Mouse (Mus musculus) kidney, postnatal 36 days (tissue): ENCODE measurements at regions not wholly inside any gene's neighbourhood (a gene's known extent, or its start where the extent isn't known, plus 50 kb on each side); places are given as distances from the start of the nearest gene placed in this dataset.

Experiments used
- DNase-seq, 2 experiments: peaks; one replicate each; pipeline ENCODE4 v3.0.0; 2021 to 2022; ENCODE audit warnings: mixed read lengths in 2 of 2

DNA sequence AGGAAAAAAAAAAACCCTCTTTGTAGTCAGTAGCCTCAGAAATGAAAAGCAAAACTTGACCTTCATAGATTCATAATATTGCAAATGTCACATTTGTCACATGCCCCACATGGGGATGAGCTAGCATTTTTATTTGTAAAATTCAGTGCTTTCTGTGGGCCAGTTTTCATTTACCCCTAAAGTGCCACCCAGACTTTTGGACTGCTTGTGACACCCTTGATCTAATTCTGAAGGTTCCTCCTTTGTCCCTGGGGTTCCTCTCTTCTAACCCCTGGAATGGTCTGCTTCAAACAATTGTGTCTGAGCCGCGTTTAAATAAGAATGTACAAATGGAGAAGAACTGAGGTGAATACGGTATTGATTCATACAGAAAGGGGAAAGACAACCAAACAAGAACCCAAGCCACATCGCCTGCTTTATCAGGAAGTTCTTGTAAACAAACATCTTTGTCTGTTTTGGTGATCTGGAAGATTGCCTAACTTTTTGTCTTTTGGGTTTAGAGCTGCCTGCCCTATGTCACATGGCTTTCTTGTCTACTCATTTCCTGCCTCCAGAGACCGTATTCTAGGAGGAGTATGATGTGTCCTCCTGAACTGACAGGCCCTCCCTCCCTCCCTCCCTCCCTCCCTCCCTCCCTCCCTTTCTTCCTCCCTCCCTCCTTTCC lies 203.1 kb upstream of the Gm9833 start:
- peak in 1 of 2 experiments; percentile 48 for DNase-seq

DNA sequence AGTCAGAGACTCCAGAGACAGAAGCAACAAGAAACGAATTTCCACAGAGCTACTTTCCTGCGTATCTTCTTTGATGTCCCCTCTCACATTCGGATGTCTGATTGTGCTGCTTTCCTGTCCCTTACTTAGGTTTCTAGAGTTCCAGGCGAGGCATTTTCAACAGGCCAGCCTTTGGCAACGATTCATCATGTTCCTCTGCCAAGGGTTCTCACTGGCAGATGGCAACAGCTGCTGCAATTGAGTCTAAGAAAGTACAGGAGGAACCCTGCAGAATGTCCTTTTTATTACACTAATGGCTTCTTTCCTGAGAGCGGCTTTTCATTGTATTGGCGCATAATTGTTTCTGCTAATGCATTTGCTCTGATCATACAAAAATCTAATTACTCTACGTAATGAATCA lies 202.3 kb upstream of the Gm9833 start:
- peak; percentile 42 for DNase-seq

DNA sequence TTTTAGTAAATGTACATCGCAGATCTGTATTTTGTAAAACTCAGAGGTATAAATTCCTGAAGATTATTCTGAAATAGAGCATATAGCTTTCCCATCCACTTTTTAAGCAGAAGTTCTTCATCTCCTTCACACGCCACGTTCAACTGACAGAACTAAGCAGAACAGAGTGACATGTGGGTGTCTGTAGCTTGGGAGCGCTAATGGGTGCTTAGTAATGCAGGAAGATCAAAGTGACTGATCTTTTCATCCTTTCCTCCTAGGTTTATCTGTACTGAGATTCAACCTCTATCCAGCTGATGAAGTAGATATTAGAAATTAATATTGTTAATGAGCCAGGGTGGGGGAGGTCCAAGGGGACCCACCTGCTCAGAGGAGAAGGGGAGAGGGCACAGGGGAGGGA lies 201.8 kb upstream of the Gm9833 start:
- DNase-seq, result no peak

DNA sequence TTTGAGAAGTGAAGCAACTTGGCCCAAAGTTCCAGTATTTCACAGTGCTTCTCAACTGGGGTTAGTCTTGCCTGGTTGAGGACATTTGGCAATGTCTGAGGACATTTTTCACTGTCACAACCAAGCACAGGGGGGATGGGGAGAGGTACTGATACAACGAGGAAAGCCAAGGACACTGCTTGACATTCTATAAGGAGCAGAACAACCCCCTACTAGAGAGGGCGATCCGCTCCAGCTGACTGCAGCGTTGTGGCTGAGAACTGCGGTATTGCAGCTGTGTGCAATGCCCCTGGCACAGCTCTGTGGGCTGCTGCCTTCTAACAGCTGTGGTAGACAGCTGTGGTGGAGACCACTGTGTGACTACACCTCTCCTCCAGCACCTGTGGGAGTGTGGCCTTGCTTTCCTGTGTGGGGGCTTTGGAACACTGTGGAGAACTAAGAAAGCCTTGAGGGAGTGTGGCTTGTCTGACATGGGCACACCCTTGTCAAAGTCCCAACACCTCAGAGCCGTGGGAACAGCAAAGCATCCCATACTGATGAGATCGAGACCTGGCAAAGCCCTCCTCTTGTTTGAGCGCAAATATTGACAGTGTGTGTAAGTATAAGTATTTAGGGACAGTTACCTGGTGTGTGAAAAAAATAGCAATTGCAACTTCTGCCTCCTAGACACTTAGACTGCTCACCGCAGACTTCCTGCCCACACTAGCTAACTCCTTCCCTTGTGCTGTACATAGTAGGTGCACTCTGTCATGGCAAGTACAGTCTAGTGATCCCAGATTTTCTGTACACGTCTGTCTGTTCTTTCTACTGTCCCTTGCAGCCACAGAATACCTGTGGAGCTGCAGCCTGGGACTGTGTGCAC lies 200.9 kb upstream of the Gm9833 start:
- no peak for DNase-seq

DNA sequence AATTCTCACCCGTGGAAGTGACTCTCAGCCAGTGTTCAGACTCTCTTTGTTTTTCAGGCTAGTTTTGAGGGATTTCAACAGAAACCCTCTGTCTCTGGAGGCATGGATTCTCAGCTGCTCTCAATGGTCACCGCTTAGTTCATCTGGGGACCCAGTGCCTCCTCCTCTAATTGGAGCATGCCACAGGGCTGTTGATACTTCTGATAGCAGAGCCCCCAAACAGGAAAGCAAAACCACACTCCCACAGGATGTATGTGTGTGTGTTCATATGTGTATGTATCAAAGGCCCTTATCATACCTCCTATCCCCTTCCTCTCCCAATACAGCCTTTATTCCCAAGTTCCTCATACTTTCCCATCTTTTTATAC lies 200.3 kb upstream of the Gm9833 start:
- no peak for DNase-seq

DNA sequence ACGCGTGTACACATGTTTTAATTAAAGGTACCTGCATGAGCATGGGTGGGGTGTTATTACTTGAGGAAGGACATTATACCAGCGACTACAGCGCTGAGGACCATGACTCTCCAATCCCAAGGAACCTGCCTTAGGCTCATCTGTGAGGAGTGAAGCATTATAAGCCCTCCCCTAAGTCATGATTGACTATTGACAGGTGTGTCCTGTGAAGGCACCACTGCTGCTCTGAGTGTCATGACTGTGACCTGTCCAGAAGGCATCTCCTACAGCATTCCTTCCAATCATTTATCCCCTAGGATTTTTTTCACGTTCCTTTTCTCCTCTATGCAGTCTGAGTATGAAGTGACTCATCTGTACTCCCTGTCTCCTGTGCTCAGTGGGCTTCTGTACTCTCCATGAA lies 199.9 kb upstream of the Gm9833 start:
- no peak for DNase-seq

DNA sequence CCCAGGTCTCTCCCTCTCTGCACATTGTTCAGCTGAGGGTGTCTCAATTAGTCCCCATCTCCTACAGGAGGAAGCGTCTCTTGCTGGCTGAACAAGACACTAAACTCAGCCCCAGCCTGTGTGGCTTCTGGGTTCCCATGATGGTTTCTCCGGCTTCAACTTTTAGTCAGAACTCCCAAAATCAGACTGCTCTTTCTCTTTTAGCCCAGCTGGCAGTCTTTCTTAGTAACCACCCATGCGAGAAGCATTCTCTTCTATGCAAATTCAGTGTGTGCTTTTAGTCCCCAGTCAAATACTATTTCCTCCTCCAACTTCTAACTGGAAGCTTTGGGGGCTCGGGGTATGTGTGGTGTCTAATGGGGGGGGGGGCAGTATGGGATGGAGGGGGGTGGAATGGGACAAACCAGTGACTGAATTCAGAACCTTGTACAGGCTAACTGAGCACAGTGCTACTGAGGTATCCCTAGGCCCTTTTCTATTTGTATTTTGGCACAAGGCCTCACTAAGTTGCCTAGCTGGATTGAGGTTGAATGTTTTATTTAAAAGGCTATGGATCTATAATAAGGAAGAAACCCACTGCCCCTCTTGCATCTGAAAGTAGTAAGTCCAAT lies 194.9 kb upstream of the Gm9833 start:
- no peak for DNase-seq

DNA sequence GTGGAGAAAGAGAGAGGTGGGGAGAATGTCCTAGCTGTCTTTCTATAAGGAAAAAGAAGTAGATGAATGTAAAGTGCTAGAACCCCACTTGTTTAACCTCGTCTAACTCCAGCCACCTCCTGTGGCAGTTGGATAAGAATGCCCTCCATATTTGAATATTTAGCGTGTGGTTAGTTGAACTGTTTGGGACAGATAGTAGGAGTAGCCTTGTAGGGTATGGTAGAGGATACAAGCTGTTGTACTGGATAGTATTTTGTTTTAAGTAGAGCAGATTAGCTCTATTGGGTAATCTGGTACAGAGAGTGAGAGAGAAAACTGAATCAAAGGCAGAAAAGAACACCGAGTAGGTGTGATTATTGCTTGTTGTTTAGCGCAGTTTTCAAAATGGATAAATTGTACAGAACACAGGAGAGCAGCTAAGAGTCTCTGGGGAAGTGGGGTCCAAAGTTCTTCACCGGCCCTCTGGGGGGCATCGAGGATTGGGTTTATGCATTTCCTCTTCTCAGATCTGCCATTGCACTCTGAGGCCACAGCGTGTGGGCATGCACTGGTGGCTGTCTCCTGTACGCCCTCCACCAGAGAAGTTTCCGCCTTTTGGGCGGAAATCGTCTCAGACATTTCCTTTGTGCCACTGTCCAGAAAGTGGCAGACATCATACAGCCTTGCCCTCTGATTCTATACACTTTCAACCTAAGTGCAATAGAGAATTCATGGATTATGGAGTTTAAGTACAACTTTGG lies 192.3 kb upstream of the Gm9833 start:
- DNase-seq, result no peak

DNA sequence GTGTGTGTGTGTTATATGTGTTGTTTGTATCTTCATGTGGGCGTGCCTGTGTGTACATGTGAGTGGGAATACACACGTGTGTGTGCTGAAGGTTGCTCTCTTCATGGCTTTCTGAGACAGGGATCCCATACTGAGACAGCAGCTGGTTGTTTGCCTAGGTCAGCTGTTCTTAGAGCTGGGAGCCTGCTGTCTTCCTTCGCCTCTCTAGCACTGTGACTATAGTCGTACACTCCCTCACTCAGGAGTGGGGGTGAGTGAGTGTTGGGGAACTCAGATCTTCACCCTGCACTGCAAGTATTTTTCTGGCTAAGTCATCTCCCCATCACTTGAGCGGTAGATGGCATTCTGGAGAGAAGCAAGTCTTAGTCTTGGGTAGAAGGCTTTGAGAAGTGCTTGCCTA lies 191.6 kb upstream of the Gm9833 start:
- DNase-seq, result no peak

DNA sequence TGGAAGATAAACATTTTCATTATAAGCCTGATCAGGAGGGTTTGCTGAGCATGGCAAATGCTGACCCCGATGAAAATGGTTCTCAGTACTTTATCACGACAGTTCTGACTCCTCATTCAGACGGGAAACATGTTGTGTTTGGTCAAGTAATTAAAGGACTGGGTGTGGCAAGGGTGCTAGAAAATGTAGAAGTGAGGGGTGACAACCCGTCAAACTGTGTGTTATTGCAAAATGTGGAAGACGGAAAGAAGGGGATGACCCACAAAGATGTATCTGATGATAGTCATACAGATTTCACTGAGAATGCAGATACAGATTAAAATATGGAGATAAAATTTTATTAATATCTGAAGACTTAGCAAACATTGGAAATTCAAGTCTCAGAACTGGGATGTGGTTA lies 186.2 kb upstream of the Gm9833 start:
- DNase-seq, result no peak

DNA sequence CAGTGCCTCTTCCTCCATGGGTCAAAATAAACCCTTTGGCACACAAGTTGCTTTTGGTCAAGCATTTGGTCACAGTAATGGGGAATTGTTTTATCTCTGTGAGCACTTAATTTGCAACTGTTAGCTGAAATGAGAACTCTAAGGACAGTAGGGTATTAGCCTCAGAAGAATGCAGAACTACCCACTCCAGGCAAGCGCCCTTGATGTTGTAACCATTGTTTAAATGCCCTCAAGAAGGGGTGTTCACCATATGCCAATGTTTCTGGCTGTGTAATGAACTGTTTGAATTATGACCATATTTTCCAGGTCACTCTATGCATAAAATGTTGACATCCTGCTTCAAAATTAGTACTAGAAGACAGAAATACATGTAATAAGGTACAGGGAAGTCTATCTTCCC lies 174.6 kb upstream of the Gm9833 start:
- DNase-seq, result no peak

DNA sequence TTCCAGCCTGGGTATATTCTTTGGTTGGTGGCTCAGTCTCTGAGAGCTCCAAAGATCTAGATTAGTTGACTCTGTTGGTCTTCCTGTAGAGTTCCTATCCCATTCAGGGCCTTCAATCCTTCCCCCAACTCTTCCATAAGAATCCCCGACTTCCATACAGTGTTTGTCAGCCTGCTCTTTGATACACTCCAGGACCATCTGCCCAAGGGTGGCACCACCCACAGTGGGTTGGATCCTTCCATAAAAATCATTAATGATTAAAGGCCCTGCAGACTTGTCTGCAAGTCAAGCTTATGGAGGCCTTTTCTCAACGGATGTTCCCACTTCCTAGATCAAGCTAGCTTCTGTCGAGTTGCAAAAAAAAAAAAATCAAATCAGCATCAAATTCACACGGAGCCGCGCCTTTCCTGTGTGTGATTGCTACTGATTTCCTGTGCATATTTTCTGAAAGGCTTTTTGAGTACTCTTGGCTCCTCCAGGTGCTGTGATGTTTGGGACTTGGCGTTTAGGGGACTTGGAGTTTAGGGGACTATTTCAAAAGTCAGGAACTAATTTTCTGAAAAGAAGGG lies 171.3 kb upstream of the Gm9833 start:
- DNase-seq, result no peak

DNA sequence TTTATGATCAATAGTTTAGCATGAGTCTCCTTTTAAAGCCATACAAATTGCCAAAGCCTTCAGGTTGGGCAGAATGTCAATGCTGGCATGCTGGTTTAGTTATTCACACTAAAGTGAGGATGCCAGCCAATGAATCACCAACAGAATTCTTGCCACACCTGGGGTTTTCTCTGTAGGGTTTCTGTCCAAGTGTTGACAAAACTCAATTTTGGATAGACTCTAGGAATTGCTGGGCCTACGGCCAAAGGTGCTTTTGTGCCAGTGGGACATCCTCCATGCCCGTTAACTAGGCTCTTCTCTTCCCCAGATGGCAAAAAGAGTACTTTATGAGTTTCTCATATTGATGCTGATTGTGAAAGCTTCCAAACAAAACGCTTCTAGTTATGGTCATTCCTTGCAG lies 167.6 kb upstream of the Gm9833 start:
- no peak for DNase-seq

DNA sequence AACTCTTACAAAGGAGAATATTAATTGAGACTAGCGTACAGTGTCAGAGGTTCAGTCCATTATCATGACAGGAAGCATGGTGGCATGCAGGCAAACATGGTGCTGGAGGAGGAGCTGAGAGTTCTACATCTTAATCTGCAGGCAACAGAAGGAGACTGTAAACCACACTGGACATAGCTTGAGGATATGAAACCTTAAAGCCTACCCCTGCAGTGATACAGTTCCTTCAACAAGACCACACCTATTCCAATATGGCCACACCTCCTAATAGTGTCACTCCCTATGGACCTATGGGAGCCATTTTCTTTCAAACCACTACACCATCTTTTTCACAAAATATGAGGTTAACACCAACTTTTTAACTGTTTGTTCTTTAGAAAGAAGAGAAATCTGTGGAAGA lies 166.2 kb upstream of the Gm9833 start:
- no peak for DNase-seq

DNA sequence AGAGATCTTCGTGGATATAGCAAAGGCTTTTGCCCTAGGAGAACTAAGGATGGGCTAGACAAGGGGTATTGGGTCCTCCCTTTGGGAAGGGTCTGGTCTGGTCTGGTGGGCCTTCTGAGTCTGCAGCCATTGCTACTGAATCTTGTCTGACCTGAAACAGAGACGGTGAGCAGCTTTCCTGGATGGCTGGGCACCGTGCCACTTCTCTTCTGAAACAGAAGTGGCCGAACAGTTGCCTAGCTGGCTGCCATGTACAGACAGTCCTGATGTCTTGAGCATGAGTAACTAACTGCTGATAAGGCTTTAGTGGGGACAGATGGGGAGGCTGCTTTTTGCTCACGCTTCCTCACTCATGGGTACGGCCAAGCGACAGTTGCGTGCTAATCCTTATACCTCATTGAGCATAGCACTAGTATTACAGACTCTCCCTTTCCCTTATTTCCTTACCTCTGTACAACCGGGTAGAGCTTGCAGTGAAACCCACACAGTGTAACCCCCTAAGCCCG lies 165.3 kb upstream of the Gm9833 start:
- no peak for DNase-seq

DNA sequence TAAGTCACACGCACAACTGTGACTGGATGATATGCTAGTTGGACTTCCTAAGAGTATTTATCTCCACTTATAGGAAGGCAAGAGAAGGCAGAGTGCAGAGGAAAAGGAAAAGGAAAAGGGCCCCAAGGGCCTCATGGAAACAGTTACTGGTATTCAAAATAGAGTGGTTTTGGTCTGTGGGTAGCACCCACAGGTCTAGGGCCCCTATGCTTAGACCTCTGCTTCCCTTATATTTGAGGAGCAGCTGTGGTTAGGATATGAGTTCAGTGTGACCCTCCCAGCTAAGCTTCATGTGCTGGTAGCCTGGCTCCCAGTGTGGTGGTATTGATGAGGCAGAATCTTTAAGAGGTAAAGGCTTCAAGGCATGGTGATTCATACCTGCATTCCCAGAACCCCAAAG lies 163.3 kb upstream of the Gm9833 start:
- DNase-seq, result no peak

DNA sequence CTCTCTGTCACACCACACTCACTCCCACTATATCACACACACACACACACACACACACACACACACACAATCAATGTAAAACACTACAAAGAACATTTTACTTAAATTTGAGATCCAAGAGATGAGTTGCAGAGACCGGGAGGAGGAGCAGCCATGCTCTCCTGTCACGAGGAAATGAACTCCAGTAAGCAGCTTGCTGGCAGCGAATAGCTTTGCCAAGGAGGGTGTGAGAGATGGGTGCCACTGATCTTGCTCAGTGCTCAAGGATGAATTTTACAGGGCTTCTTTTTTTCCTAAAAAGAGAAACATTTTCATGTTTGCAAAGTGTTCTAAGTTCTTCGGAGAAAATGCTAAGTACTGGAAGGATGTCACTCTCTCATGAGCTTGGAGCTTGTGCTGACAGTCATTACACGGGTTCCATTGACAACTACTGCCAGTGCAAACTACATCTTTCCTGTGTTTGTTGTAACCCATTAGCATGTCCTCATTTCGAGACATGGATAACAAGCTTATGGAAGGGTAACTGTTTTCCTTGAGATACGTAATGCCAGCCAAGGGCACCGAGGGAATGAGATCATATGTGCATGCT lies 151.0 kb upstream of the Gm9833 start:
- no peak for DNase-seq

DNA sequence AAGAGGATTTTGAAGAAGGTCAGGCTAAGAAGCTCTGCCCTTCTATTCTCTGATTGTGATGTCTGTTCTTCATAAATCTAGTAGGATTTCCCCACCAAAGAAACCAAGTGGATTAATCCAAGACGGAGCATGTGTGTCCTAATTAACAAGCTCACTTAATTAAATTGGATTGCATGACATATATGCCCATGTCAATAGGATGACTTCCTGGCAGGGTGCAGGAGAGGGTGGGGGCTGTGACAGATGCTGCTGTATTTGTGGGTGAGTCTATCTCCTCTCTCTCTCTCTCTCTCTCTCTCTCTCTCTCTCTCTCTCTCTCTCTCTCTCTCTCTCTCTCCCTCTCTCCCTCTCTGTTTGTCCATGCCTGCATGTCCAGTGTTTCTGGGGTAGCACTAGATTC lies 149.3 kb upstream of the Gm9833 start:
- no peak for DNase-seq

DNA sequence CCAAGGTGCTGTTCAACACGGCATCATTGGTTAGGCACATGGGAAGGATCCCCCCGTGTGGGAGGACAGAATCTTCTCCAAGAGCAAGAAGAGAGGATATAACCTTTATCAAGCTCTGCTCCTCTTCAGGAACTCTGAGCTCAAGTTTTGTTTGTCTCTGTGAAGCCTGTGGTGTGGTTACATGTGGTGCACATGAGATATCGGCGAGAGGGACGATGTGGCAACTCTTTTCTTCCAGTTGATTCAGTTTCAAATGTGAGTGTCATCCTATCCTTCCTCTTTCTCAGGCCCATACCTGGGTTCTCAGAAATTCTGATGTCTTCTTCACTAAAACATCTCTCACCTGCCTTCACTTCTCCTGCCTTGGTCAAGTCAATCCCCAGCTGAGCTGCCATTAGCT lies 145.3 kb upstream of the Gm9833 start:
- DNase-seq, result no peak

DNA sequence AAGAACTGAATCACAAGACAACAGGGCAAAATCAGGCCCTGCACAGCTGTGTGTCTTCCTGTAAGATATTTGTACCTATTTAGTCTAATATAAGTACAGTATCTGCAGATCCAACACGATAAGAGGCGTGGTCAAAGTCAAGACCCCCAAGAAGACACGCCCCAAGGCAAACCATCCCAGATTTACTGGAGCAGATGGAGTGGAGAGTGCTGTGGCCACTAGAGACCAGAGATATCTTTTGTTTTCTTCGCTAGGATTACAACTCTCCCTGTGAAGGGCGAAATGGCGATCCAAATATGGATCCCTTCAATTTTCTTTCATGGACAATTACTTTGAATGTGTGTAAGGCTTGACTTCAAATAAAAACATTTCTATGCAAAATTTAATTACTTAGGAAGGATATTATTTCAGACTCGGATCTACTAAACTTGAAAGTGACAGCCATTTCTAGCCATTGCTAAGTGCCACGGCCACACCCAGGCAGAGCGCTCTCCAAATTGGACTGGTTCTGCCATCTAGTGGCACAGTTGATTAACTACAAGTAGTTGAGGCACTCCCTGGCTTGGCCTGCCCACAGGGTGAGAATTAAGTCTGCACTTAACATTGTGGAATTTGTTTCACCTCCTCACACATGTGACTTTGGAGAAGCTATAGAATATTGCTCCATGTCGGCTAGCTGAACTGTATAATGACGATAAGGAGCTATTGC lies 140.4 kb upstream of the Gm9833 start:
- DNase-seq, result peak; percentile 58 to 76

DNA sequence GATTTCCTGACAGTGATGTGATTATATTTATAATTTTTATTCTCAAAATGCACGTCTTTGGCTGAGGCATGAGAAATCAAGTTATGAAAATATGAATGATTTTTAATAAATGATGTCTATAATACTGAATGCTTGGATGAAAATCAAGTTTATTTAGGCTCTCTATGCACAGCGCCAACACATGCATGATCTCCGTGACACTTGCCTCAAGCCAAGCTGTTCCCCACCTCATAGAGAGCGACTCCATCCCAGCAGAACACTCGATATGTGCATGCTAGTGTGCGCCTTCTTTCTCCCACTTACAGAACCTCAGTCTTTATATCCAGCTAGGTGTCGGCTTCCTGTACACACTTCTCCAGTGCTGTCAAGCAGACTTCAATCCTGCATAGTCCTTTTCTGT lies 139.8 kb upstream of the Gm9833 start:
- no peak for DNase-seq

DNA sequence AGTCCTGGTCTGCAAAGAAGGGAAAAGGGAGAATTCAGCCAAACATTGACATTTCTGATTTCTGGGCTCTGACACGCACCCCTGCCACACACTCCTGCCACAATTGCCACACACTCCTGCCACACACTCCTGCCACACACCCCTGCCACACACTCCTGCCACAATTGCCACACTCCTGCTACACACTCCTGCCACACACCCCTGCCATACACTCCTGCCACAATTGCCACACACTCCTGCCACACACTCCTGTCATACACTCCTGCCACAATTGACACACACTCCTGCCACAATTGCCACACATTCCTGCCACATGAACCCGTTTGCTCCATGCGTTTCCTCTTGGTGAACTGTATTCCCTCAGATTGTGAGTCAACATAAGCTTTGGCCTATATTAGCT lies 130.0 kb upstream of the Gm9833 start:
- no peak for DNase-seq
